Mouse (Mus musculus) olfactory bulb, adult 2 months (tissue): Measurements from ENCODE around the gene Atp5d. TPM values are rescaled to one million over a fixed set of nuclear protein-coding genes. Genes with fewer than 3 reads are reported as not detected.

ENCODE experiments used
- H3K27ac ChIP-seq: fragments of 200-500 bp; 2 replicates; pipeline ENCODE4 v1.5.1; 2012; ENCODE audit warnings: low read depth, low read length; ENCODE audit not compliant: insufficient read depth
- H3K4me1 ChIP-seq: fragments of 200-500 bp; 2 replicates; pipeline ENCODE4 v1.6.1; 2012; ENCODE audit warnings: low read length; ENCODE audit not compliant: control insufficient read depth, insufficient read depth
- H3K4me3 ChIP-seq: fragments of 200-500 bp; 2 replicates; pipeline ENCODE4 v1.5.1; 2012; ENCODE audit warnings: mild to moderate bottlenecking, low read depth, low read length, moderate library complexity; ENCODE audit not compliant: insufficient read depth
- CTCF ChIP-seq: fragments of 200-500 bp; IDR thresholded peaks from 2 replicates; pipeline ENCODE4 v1.5.1; 2012; ENCODE audit warnings: low read depth, mild to moderate bottlenecking, low read length, moderate library complexity; ENCODE audit not compliant: insufficient read depth
- POLR2A ChIP-seq: fragments of 200-500 bp; IDR thresholded peaks from 2 replicates; pipeline ENCODE4 v1.6.1; 2012; ENCODE audit warnings: mild to moderate bottlenecking, low read depth, low read length, moderate library complexity; ENCODE audit not compliant: insufficient read depth
- WGBS: fragments of 180-500 bp; shearing (Covaris S2); methylation state at CpG from one replicate; pipeline ENCODE4 v1.1.7; 2018; 5-methylcytosine and 5-hydroxymethylcytosine counted together
- polyA plus RNA-seq: library from polyadenylated mRNA; stranded (reverse); fragments of >200 nt; gene quantifications from 2 replicates; pipeline ENCODE4 v1.2.4, GENCODE M21; 2012; ENCODE audit warnings: low replicate concordance; ENCODE audit not compliant: missing spikeins, insufficient read depth, insufficient read length

Atp5d gene
- polyA plus RNA-seq, 1 experiment = not detected

- peaks cover 56% of the 10 kb centered on the region for H3K4me1 ChIP-seq
- TF ChIP-seq CTCF = no peak
- under 1% methylated on average over 55 of the region's 71 CpGs for WGBS
- peak overlapping the region; percentile 87 for H3K4me3 ChIP-seq
- H3K27ac ChIP-seq = peak overlapping the region; percentile 93
These were observed 12.1 kb downstream of the Atp5d start for GRCm38 (mm10) chr10:80150226-80151210.

GRCm38 (mm10) chr10:80151211-80152034, 13.0 kb downstream of the Atp5d start:
- no peak for TF ChIP-seq CTCF
- TF ChIP-seq POLR2A = no peak; the same call in 1 of the 2 replicates
- 2% methylated on average over 26 of the region's 26 CpGs for WGBS
- peak overlapping the region; percentile 88 for H3K27ac ChIP-seq
- peak overlapping the region; percentile 87 for H3K4me3 ChIP-seq
- peaks cover 54% of the 10 kb centered on the region for H3K4me1 ChIP-seq

- Histone ChIP-seq H3K4me3 (peak overlapping the region; percentile 87), H3K4me1 (peaks cover 56% of the 10 kb centered on the region), H3K27ac (peak overlapping the region; percentile 88)
- WGBS = 4% methylated on average over 15 of the region's 15 CpGs
- no peak for TF ChIP-seq CTCF
- no peak for TF ChIP-seq POLR2A
These were observed 13.8 kb downstream of the Atp5d start for GRCm38 (mm10) chr10:80152071-80152872.

GRCm38 (mm10) chr10:80152873-80153260, 14.4 kb downstream of the Atp5d start:
- H3K4me3 ChIP-seq = peak overlapping the region; percentile 87

GRCm38 (mm10) chr10:80153713-80154112, 15.3 kb downstream of the Atp5d start:
- H3K27ac ChIP-seq = no peak overlapping the region; the same call in 1 of the 2 replicates
- H3K4me3 ChIP-seq = no peak overlapping the region
- H3K4me1 ChIP-seq = peaks cover 60% of the 10 kb centered on the region
- TF ChIP-seq CTCF (no peak), POLR2A (no peak)
- 74% methylated on average over 19 of the region's 19 CpGs for WGBS

More at GRCm38 (mm10) chr10:80152873-80153260, 14.4 kb downstream of the Atp5d start:
- 13% methylated on average over 3 of the region's 3 CpGs for WGBS
- Histone ChIP-seq H3K4me1 (peaks cover 54% of the 10 kb centered on the region), H3K27ac (peak overlapping the region; percentile 88)
- TF ChIP-seq POLR2A = no peak
- no peak for TF ChIP-seq CTCF

GRCm38 (mm10) chr10:80154384-80154783, 16.0 kb downstream of the Atp5d start:
- H3K4me1 ChIP-seq = peaks cover 66% of the 10 kb centered on the region
- TF ChIP-seq CTCF (no peak), POLR2A (no peak)

GRCm38 (mm10) chr10:80155277-80155676, 16.8 kb downstream of the Atp5d start:
- no peak overlapping the region for H3K4me3 ChIP-seq
- H3K4me1 ChIP-seq = peaks cover 73% of the 10 kb centered on the region
- 19% methylated on average over 1 of the region's 1 CpGs for WGBS
- H3K27ac ChIP-seq = no peak overlapping the region
- TF ChIP-seq CTCF (no peak), POLR2A (no peak)

More at GRCm38 (mm10) chr10:80154384-80154783, 16.0 kb downstream of the Atp5d start:
- H3K27ac ChIP-seq = no peak overlapping the region
- H3K4me3 ChIP-seq = no peak overlapping the region
- WGBS = 75% methylated on average over 7 of the region's 7 CpGs
